ENCODE assay signal across 8 mouse cellular contexts in the genomic region with DNA sequence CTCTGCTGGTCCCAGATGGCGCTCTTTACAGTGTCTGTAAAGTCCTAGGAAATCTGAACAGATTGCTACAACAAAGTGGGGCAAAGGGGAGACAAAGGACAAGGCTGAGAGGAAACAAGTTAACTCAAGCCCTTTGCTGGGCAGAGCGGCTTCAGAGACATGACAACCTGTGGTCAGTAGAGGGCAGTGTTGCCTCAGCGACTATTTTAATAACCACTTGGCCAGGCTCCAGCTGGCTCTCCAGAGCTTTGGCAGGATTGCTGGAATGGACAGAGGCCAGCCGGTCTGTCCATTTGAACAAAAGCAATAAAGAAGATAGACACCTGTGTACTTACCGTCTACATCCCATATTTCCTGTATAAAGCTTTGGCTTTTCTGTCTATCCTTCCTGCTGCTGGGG. TPM values are rescaled to one million over a fixed set of nuclear protein-coding genes. Genes with fewer than 3 reads are reported as not detected.
DNase-seq lines count a peak whose midpoint lies in the region; ATAC-seq lines count a peak whose summit lies in the region.

No protein-coding gene starts in this region.

- ATAC-seq in kidney, embryonic 15.5 days (replicated peaks; ENCODE audit: low FRiP score), result 0 out of 2 replicates have a peak, but pooled peaks have one; percentile 15
- peak; percentile 21; the same call in 1 of the 2 replicates for ATAC-seq in liver, embryonic 11.5 days (replicated peaks; ENCODE audit: low FRiP score)
- peak; percentile 16; the same call in 1 of the 2 replicates for ATAC-seq in neural tube, embryonic 13.5 days (ENCODE audit: low read depth)

- H3K27me3 ChIP-seq in kidney, embryonic 15.5 days, result no peaks in the 10 kb centered on the region
- H3K27me3 ChIP-seq in liver, embryonic 11.5 days (replicated peaks; ENCODE audit: control insufficient read depth, insufficient read depth, low read length), result no peaks in the 10 kb centered on the region; the same call in 1 of the 2 replicates
- H3K27me3 ChIP-seq in neural tube, embryonic 13.5 days, result 0 out of 2 replicates have a peak, but pooled peaks cover 2% of the 10 kb centered on the region

- H3K4me3 ChIP-seq in kidney, embryonic 15.5 days (replicated peaks), result no peak overlapping the region
- no peak overlapping the region for H3K4me3 ChIP-seq in liver, embryonic 11.5 days (ENCODE audit: low read depth, low read length)
- no peak overlapping the region for H3K4me3 ChIP-seq in neural tube, embryonic 13.5 days

- under 1% methylated on average over 5 of the region's 5 CpGs for WGBS in kidney, embryonic 15.5 days
- 4% methylated on average over 5 of the region's 5 CpGs for WGBS in liver, embryonic 11.5 days
- 0% methylated on average over 5 of the region's 5 CpGs for WGBS in neural tube, embryonic 13.5 days

- H3K9me3 ChIP-seq in kidney, embryonic 15.5 days (replicated peaks), result no peaks in the 10 kb centered on the region
- H3K9me3 ChIP-seq in liver, embryonic 11.5 days (ENCODE audit: control insufficient read depth, low read length), result no peaks in the 10 kb centered on the region
- H3K9me3 ChIP-seq in neural tube, embryonic 13.5 days, result no peaks in the 10 kb centered on the region

- no peak overlapping the region for H3K4me2 ChIP-seq in kidney, embryonic 15.5 days
- H3K4me2 ChIP-seq in liver, embryonic 11.5 days, result no peak overlapping the region
- no peak overlapping the region for H3K4me2 ChIP-seq in neural tube, embryonic 13.5 days

- no peaks in the 10 kb centered on the region for H3K36me3 ChIP-seq in kidney, embryonic 15.5 days
- no peaks in the 10 kb centered on the region for H3K36me3 ChIP-seq in liver, embryonic 11.5 days (ENCODE audit: control insufficient read depth, insufficient read depth, low read length)
- no peaks in the 10 kb centered on the region for H3K36me3 ChIP-seq in neural tube, embryonic 13.5 days

- peaks cover 39% of the 10 kb centered on the region for H3K4me1 ChIP-seq in kidney, embryonic 15.5 days
- peaks cover 7% of the 10 kb centered on the region for H3K4me1 ChIP-seq in liver, embryonic 11.5 days (replicated peaks; ENCODE audit: control insufficient read depth, insufficient read depth, low read length)
- peaks cover 67% of the 10 kb centered on the region for H3K4me1 ChIP-seq in neural tube, embryonic 13.5 days (replicated peaks)

- peak; percentile 48 for DNase-seq in 3134 (ENCODE audit: extremely low read depth, insufficient read length, low spot score)
- peak; percentile 80 to 82 for DNase-seq in adrenal gland, adult 18-20 months (ENCODE audit: low spot score in 2 of 2)
- DNase-seq in embryo, embryonic 9.5 days (ENCODE audit: extremely low spot score), result peak; percentile 77
- DNase-seq in heart, adult 9 months (ENCODE audit: low spot score in 2 of 2), result peak; percentile 58 to 85
- peak; percentile 72 for DNase-seq in liver, embryonic 11.5 days (ENCODE audit: low spot score)
- DNase-seq in testis, postnatal 10 days (ENCODE audit: low spot score), result peak; percentile 93

- H3K27ac ChIP-seq in kidney, embryonic 15.5 days, result no peak overlapping the region
- H3K27ac ChIP-seq in liver, embryonic 11.5 days (ENCODE audit: low read depth, low read length), result no peak overlapping the region
- H3K27ac ChIP-seq in neural tube, embryonic 13.5 days (replicated peaks), result peak overlapping the region; percentile 78

- no peak overlapping the region for H3K9ac ChIP-seq in kidney, embryonic 15.5 days
- H3K9ac ChIP-seq in liver, embryonic 11.5 days (ENCODE audit: low read depth, low read length), result no peak overlapping the region
- H3K9ac ChIP-seq in neural tube, embryonic 13.5 days, result peak overlapping the region; percentile 36; the same call in 1 of the 2 replicates

RNA-seq across cellular contexts. Expression of a gene that starts 16.0 kb away (rescaled TPM):
- total RNA-seq in adrenal gland, adult 18-20 months (2021), result under 1 TPM; 0.13 to 0.17 TPM
- 11.0 and 14.0 TPM in 2 replicates for polyA plus RNA-seq in kidney, embryonic 15.5 days (2015; fragmentation: Nextera tagmentation; extraction: Ambion mirVana)
- 3.3 TPM in 2 replicates for polyA plus RNA-seq in liver, embryonic 11.5 days (2014; fragmentation: Nextera tagmentation; extraction: Ambion mirVana)
- polyA plus RNA-seq in neural tube, embryonic 13.5 days (2015; fragmentation: Nextera tagmentation; extraction: Ambion mirVana), result 31.8 and 34.3 TPM in 2 replicates
